Mouse (Mus musculus): ENCODE data around the gene F10. TPM values are rescaled to one million over a fixed set of nuclear protein-coding genes. Genes with fewer than 3 reads are reported as not detected.

F10 gene
- 0.79 and 0.91 TPM in 2 replicates for polyA plus RNA-seq (2012; rRNA removed)

- H3K27ac ChIP-seq (ENCODE audit: insufficient read depth, low read depth, low read length) = no peak within 1 kb of the TSS
- DNase-seq = no peak
- no peaks in the 10 kb centered on the region for H3K27me3 ChIP-seq (replicated peaks; ENCODE audit: control insufficient read depth, insufficient read depth, low read length)
- H3K4me1 ChIP-seq (ENCODE audit: control insufficient read depth, insufficient read depth, low read length) = no peaks in the 10 kb centered on the region
- no peak within 1 kb of the TSS for H3K4me3 ChIP-seq (ENCODE audit: insufficient read depth, low read depth, low read length)
- no peaks in the 10 kb centered on the region for H3K36me3 ChIP-seq (ENCODE audit: control insufficient read depth, insufficient read depth, low read length)
- TF ChIP-seq POLR2A (IDR thresholded peaks at IDR 0.05; ENCODE audit: low read depth, low read length) (no peak), CTCF (conservative IDR thresholded peaks at IDR 0.05; ENCODE audit: insufficient read depth, insufficient read length, low read depth, low read length) (no peak)
- 77% methylated on average over 7 of the region's 7 CpGs for WGBS
These were observed at the start of gene F10 for GRCm38 (mm10) chr8:13037015-13037414. TSS of gene F10 (plus strand) at chr8:13037308.

GRCm38 (mm10) chr8:12987571-12987970 is 49.5 kb upstream of the F10 start:
- 90% methylated on average over 8 of the region's 8 CpGs for WGBS
- TF ChIP-seq CTCF (conservative IDR thresholded peaks at IDR 0.05; ENCODE audit: insufficient read depth, insufficient read length, low read depth, low read length) (no peak), POLR2A (IDR thresholded peaks at IDR 0.05; ENCODE audit: low read depth, low read length) (no peak)
- Histone ChIP-seq H3K36me3 (ENCODE audit: control insufficient read depth, insufficient read depth, low read length) (no peaks in the 10 kb centered on the region), H3K27ac (ENCODE audit: insufficient read depth, low read depth, low read length) (no peak overlapping the region), H3K27me3 (replicated peaks; ENCODE audit: control insufficient read depth, insufficient read depth, low read length) (no peaks in the 10 kb centered on the region), H3K4me1 (ENCODE audit: control insufficient read depth, insufficient read depth, low read length) (no peaks in the 10 kb centered on the region), H3K4me3 (ENCODE audit: insufficient read depth, low read depth, low read length) (no peak overlapping the region)
- DNase-seq = no peak

GRCm38 (mm10) chr8:12988722-12989430 is 48.2 kb upstream of the F10 start:
- TF ChIP-seq CTCF (conservative IDR thresholded peaks at IDR 0.05; ENCODE audit: insufficient read depth, insufficient read length, low read depth, low read length) (peak; percentile 60), POLR2A (IDR thresholded peaks at IDR 0.05; ENCODE audit: low read depth, low read length) (no peak)
- Histone ChIP-seq H3K27me3 (replicated peaks; ENCODE audit: control insufficient read depth, insufficient read depth, low read length) (no peaks in the 10 kb centered on the region), H3K36me3 (ENCODE audit: control insufficient read depth, insufficient read depth, low read length) (no peaks in the 10 kb centered on the region), H3K27ac (ENCODE audit: insufficient read depth, low read depth, low read length) (no peak overlapping the region), H3K4me1 (ENCODE audit: control insufficient read depth, insufficient read depth, low read length) (no peaks in the 10 kb centered on the region), H3K4me3 (ENCODE audit: insufficient read depth, low read depth, low read length) (no peak overlapping the region)
- DNase-seq = peak; percentile 11
- WGBS = 70% methylated on average over 13 of the region's 13 CpGs

- H3K4me3 ChIP-seq (ENCODE audit: insufficient read depth, low read depth, low read length) = no peak overlapping the region
- 67% methylated on average over 10 of the region's 10 CpGs for WGBS
- no peak for TF ChIP-seq CTCF (conservative IDR thresholded peaks at IDR 0.05; ENCODE audit: insufficient read depth, insufficient read length, low read depth, low read length)
- no peak for TF ChIP-seq POLR2A (IDR thresholded peaks at IDR 0.05; ENCODE audit: low read depth, low read length)
- H3K27me3 ChIP-seq (replicated peaks; ENCODE audit: control insufficient read depth, insufficient read depth, low read length) = no peaks in the 10 kb centered on the region
- H3K4me1 ChIP-seq (ENCODE audit: control insufficient read depth, insufficient read depth, low read length) = no peaks in the 10 kb centered on the region
- H3K27ac ChIP-seq (ENCODE audit: insufficient read depth, low read depth, low read length) = no peak overlapping the region
- no peaks in the 10 kb centered on the region for H3K36me3 ChIP-seq (ENCODE audit: control insufficient read depth, insufficient read depth, low read length)
- no peak for DNase-seq
These were observed 45.7 kb upstream of the F10 start for GRCm38 (mm10) chr8:12991411-12991810.

GRCm38 (mm10) chr8:12994468-12994867 is 42.6 kb upstream of the F10 start:
- H3K27me3 ChIP-seq (replicated peaks; ENCODE audit: control insufficient read depth, insufficient read depth, low read length) = no peaks in the 10 kb centered on the region
- TF ChIP-seq CTCF (conservative IDR thresholded peaks at IDR 0.05; ENCODE audit: insufficient read depth, insufficient read length, low read depth, low read length) = no peak
- no peak for TF ChIP-seq POLR2A (IDR thresholded peaks at IDR 0.05; ENCODE audit: low read depth, low read length)
- H3K27ac ChIP-seq (ENCODE audit: insufficient read depth, low read depth, low read length) = no peak overlapping the region
- H3K4me3 ChIP-seq (ENCODE audit: insufficient read depth, low read depth, low read length) = no peak overlapping the region
- H3K4me1 ChIP-seq (ENCODE audit: control insufficient read depth, insufficient read depth, low read length) = no peaks in the 10 kb centered on the region
- 75% methylated on average over 5 of the region's 5 CpGs for WGBS
- no peak for DNase-seq
- H3K36me3 ChIP-seq (ENCODE audit: control insufficient read depth, insufficient read depth, low read length) = no peaks in the 10 kb centered on the region

- DNase-seq = peak; percentile 15
- no peaks in the 10 kb centered on the region for H3K36me3 ChIP-seq (ENCODE audit: control insufficient read depth, insufficient read depth, low read length)
These were observed 41.6 kb upstream of the F10 start for GRCm38 (mm10) chr8:12995481-12995880.

GRCm38 (mm10) chr8:12996831-12997275 is 40.3 kb upstream of the F10 start:
- Histone ChIP-seq H3K27ac (ENCODE audit: insufficient read depth, low read depth, low read length) (no peak overlapping the region), H3K27me3 (replicated peaks; ENCODE audit: control insufficient read depth, insufficient read depth, low read length) (no peaks in the 10 kb centered on the region), H3K36me3 (ENCODE audit: control insufficient read depth, insufficient read depth, low read length) (no peaks in the 10 kb centered on the region), H3K4me1 (ENCODE audit: control insufficient read depth, insufficient read depth, low read length) (no peaks in the 10 kb centered on the region), H3K4me3 (ENCODE audit: insufficient read depth, low read depth, low read length) (no peak overlapping the region)
- TF ChIP-seq CTCF (conservative IDR thresholded peaks at IDR 0.05; ENCODE audit: insufficient read depth, insufficient read length, low read depth, low read length) = no peak
- no peak for TF ChIP-seq POLR2A (IDR thresholded peaks at IDR 0.05; ENCODE audit: low read depth, low read length)
- whole genome bisulfite sequencing = 60% methylated on average over 8 of the region's 8 CpGs
- no peak for DNase-seq

More at GRCm38 (mm10) chr8:12995481-12995880, 41.6 kb upstream of the F10 start:
- Histone ChIP-seq H3K27ac (ENCODE audit: insufficient read depth, low read depth, low read length) (no peak overlapping the region), H3K27me3 (replicated peaks; ENCODE audit: control insufficient read depth, insufficient read depth, low read length) (no peaks in the 10 kb centered on the region), H3K4me1 (ENCODE audit: control insufficient read depth, insufficient read depth, low read length) (no peaks in the 10 kb centered on the region), H3K4me3 (ENCODE audit: insufficient read depth, low read depth, low read length) (no peak overlapping the region)
- WGBS = 50% methylated on average over 5 of the region's 5 CpGs
- TF ChIP-seq CTCF (conservative IDR thresholded peaks at IDR 0.05; ENCODE audit: insufficient read depth, insufficient read length, low read depth, low read length) (no peak), POLR2A (IDR thresholded peaks at IDR 0.05; ENCODE audit: low read depth, low read length) (no peak)
